Mouse (Mus musculus): ENCODE results near the gene Foxn2.

Foxn2 gene

DNA sequence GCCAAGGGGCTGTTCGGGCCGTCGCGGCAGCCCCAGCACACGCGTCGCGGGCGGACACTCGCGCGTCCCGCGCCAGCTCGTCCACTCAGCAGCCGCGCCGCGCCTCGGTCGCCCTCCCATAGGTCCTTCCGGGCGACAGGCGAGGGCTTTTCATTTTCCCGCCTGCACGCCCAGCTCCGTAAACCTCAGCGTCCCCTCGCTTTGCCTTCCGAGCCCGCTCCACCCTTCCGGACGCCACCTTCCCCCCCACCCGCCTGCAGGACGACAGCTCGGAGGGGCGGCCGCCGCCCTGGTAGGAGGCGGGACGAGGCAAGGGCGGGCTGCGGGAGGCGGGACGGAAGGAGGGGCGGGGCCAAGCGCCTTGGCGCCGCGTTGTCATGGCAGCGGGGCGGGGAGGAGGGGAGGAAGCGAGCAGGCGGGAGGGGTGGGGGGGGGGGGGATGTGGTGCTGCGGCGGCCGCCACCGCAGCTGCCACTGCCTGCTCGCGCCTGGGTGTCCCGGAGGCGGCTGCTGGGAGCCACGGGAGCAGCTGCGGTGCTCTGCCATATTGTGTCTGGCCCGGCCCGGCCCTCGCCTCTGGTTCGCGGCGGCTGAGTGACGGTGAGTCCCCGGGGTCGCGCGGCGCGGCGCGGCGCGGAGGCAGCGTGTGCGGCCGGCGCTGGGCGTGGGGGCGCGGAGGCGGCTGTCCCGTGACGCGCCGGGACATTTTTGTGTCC is at the start of gene Foxn2:
Gene Foxn2 (plus strand): TSS at position 427 of the 716 bp plus-strand sequence.
- CTCF ChIA-PET, result interaction anchor here (0.5 to 0.7 kb wide), 3 partner anchors 9 to 1836 kb away, joined by 3 to 8 read pairs (median 3); no protein-coding TSS in a partner anchor

DNA sequence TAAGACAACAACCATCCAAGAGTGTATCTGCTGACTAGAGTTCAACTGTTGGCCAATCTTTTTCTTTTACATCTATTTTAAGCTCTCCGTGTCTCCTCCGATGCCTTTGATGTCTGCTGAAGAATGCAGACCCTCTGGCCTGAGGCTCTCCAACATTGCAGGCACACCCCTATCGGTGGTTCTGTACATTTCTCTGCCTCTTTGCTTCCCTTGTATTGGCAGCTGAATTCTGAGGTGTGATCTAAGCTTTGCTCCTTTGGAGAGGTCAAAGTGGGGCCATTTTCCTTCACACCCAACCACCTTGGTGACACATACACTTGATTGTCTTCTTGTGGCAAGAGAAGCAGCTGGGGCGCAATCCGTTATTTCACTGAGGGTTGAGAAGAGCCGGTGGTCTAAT is 43.0 kb upstream of the Foxn2 start:
- CTCF ChIA-PET, result no interaction called here

DNA sequence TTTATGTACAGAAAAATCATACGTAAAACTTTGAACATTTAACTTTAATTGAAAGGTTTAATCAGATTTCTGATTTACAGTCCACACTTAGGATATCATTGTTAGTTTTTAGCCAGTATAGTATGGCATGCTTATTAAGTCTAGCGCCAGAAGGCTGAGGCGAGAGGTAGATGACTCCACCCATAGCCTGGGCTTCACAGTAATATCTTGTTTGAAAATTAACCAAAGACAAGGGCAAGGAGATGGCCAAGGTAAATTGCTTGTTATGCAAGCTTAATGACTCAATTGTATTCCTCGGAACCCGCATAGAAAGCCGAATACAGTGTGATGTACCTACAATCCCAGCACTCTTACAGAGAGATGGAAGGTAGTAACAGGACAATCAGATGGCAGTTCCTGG is 42.4 kb upstream of the Foxn2 start:
- CTCF ChIA-PET, result no interaction called here

DNA sequence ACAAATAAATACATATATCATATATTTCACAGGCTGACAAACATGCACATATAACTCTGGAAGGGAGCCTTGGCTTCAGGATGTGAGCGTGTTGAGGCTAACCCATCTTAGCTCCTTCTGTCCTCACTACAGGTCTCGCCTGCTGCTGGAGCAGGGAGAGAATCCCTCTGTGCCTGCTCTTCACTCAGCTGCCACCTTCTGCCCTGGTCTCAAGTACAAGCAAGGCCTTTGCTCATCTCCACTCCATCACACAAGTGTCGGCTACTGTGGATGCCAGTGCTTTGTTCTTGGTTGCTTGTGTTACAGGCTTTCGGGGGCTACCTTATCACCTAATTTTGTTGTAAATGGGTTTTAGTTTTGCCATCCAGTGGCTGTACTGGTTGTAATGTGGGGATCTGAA is 41.7 kb upstream of the Foxn2 start:
- CTCF ChIA-PET, result no interaction called here

DNA sequence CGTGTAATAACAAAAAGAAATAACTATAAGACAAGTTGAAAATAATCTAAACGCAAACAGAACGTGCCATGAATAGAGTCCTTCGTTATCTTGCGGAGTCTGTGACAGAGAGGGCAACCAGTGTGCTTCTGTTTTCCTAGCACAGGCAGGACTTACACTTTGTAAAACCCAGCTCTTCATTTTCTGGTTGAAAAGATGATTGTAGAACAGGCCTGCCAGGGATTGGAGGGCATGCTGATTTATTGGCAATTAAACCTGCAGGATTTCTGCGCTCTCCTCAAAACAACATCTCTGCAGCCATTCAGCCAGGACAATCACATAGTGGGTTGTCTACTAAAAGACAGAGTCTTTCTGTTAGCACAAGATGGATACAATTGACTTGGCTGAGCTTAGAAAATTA is 40.4 kb upstream of the Foxn2 start:
- CTCF ChIA-PET, result no interaction called here

DNA sequence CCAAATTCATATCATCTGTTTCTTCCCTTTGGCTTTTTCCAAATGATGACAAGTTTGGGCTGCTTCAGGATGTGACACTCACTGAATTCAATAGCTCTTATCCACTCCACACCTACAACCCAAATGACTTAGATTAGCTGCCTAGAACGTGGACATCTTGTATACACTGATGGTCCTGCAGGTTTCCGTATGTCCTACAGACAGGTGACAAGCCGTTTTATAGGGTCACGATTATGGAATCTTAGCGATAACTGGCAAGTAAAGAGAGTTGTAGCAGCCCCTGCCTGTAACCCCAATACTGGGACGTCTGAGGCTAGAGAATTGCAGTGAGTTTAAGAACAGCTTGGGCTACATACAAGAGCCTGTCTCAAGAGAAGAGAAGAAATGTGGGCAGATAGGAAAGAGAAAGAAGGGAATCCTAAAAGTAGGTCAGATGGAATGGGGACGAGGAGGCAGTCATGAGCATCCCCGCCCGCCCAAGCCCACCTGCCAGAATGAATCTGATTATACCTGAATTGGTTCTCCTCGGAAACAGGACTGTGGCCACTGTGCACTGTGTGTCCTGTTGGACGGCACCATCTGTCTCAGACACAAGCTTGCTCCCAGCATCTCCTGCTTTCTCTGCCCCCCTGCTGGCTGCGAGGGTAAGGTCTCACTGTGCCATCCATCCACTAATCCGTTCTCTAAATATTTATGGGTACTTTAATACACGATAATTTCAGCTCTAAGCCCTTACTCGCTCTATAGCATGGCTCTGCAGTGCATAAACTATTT is 39.6 kb upstream of the Foxn2 start:
- CTCF ChIA-PET, result interaction anchor here (0.6 kb wide), 1 partner anchor 44 kb away, joined by 3 read pairs; no protein-coding TSS in a partner anchor

DNA sequence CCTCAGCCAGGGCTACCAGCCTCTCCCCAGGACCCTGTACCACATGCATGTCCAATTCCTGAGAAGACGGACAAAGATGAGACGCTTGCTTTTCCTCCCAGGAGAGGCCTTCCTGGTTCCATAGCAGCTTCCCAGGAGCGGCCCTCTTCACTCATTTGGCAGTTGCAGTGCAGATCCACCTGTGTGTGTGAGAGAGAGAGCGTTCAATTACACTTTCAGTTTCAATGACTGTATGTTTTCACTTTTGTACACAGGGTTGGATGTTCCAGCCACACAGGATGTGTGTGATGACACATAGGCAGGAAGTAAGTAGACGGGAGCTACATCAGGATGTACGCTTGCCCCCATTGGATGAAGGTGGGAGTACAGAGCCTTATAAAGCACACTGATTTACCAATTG is 37.2 kb upstream of the Foxn2 start:
- CTCF ChIA-PET, result interaction anchor here (0.7 kb wide), 1 partner anchor 274 kb away, joined by 3 read pairs; no protein-coding TSS in a partner anchor

DNA sequence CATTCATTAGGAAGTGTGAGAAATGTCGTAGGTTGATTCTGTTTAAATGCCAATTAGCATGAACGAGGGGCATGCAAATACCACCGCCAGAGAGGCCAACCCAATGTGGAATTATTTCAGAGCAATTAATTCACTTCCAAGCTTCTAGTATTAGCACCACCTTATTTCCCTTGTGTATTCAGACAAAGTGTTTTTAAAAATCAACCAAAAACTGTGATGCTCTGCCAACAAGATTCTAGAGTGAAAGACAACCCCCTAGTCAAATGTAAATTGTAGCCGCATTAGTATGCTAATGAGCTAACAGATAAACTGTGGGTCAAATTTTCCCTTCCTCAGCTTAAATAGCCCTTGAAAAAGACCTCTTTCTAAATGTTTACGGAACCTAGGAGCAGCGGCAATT is 36.0 kb upstream of the Foxn2 start:
- CTCF ChIA-PET, result no interaction called here

DNA sequence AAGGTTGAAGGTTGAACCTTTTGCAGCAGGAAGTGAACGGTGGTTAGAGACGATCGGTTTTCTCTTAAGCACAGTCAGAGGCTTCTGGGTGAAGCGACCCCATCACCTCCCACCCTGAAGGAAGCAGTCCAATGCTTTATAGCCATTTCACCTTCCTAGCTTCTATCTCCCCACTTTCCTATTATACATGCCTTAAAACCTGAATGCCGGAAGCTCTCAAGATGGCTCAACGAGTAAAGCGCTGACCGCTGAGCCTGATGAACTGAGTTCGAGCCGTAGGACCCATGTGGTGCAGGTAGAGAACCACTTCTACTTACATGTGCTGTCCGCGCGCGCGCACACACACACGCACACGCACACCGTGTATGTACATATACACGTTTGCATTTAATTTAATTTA is 35.4 kb upstream of the Foxn2 start:
- CTCF ChIA-PET, result interaction anchor here (0.6 kb wide), 1 partner anchor 1020 kb away, joined by 6 read pairs; no protein-coding TSS in a partner anchor

DNA sequence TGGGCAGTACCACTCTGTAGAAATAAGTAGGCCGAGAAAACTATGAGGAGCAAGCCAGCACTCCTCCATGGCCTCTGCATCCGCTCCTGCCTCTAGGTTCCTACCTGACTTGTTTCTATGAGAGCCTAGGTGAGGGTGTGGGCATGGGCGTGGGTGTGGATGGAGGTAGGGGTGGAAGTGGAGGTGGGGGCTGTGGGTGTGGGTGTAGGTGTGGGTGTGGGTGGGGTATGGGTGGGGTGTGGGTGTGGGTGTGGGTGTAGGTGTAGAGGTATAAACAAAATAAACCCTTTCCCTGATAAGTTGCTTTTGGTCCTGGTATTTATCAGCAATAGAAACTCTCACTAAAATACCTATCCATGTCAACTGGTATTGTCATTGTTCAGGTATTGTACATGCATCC is 30.8 kb upstream of the Foxn2 start:
- CTCF ChIA-PET, result no interaction called here

DNA sequence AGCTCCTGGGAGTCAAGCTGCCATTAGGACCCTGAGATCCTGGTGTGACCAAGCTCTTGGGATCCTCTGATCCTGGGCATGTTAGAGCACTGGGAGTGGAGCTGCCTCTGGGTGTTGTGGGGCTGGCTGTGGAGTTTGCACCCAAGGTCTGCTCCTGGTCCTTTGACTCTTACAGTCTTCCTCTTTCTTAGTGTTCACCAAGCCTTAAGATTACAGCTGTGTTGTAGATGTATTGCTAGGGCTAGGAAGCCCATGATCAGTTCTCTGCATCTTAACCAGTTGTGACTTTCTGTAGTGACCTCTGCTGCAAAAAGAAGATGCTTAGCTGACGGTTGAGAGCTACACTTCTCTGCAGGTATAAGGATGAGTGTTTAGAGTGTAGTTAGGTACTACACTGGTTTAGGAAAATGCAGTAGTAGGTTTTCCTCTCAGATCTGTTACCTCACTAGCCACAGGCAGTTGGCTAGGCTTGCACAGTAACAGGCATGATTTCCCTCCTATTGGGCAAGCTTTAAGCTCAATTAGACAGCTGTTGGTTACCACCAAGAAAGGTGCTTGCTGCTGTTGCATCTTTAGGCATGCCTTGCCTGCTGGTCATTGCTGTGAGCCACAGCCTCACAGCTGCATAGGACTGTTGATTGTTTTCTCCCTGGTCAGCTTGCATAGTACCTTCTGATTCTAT is 27.2 kb upstream of the Foxn2 start:
- CTCF ChIA-PET, result no interaction called here

DNA sequence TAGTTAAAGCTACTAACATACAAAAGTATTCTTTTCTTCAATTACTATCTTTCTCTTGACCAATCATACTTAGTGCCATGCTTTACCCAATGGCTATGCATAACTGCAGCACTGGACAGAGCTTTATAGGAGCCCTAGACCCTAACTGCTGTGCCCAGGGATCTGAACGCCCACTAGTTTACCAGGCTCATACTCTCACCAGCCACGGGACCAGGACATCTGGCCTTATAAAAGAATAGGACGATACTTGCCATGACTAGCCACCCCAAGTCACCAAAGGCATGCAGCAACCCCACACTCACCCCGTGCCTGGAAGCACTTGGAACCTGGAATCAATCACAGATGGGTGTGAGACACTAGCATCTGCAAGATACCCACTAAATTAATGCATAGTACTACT is 20.1 kb upstream of the Foxn2 start:
- CTCF ChIA-PET, result no interaction called here

DNA sequence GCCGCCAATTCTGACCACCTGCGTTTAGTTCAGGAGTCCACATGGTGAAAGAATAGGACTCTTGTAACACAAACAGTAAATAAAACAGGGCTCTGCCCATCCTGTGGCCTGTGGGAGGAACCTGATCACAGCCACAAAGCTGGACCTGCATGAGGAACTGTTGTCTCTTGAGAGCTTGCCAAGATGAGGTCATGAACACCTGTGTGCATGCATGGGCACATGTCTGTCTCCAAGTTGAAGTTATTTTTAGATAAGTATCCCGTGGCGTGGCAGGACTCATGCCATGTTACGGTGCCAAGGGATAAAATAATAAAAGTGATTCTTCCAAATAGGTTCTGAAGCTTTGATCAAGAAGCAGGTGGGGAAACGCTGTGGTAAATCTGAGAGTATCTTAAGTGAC is 19.3 kb upstream of the Foxn2 start:
- CTCF ChIA-PET, result no interaction called here

DNA sequence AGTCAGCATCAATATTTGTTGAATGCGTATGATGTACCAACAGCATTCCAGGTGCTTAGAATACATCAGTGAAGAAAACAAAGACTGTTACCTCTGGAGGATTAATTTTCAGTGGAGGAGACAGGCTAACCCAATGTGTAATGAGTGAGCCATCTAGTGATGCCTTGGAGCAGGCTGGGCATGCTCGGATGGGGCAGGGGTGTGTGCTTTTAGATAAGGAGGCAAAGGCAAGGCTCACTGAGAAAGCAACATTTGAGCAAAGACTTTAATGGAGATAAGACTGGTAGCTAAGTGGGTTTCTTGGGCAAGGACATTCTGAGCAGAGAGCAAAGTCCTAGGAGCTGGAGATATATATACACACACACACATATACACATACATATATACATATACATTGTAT is 9.8 kb upstream of the Foxn2 start:
- CTCF ChIA-PET, result interaction anchor here (0.6 kb wide), 1 partner anchor 10 kb away, joined by 3 read pairs; the partner anchor contains the start of gene Foxn2

DNA sequence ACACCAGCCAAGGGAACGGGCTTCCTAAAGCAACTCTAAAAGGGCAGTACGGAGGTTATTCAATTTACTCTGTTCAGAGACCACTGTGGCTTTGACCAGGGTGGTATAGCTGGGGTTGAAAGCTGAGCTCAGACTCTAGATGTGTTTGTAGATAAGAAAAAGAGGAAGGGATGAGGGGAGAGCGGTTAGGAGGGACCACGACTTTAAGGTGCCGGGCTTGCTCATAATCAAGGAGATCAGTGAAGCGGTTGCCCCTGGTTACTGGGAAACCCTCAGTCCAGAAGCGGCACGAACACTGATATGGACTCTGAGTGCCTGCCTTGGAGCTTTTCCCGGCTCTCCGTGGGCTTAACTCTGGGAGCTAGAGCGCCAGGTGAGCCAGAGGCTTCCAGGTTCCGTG is 9.0 kb upstream of the Foxn2 start:
- CTCF ChIA-PET, result interaction anchor here (0.6 kb wide), 1 partner anchor 9 kb away, joined by 3 read pairs; the partner anchor contains the start of gene Foxn2

DNA sequence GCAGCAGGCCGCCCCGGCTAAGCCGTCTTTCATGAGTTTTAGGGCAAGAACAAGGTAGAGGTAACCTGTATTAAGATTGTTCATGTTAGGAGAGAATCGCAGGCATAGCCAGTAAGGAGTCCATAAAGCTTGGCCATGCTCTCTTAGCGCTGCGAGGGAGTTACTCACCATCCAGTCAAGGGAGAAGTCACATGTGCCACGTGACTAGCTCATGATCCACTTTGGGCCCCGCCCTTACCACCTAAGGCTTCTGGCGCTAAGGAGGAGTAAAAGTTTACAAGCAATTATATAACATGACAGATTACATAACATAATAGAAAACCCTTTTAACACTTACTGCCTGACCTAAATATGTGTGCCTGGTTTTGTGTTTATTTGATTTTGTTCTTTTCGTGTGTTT is 8.5 kb upstream of the Foxn2 start:
- CTCF ChIA-PET, result no interaction called here

DNA sequence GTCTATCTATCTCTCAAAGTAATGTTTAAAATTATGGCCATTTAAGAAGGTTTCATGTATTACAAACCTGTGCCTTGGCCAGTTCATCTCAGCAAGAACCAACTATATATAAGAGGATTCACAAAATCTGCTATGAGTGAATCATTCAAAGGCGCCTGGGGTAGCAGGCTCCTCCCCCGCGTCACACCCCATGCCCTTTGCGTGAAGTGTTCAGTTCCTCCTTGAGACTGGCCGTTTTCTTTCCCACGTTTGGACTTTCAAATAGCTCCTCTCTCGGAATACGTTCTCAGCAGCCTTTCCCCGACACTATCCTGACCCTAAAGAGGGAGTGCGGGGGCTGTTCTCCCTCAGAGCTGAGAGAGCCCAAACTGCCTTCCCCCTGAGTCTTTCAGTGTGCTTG is 5.2 kb upstream of the Foxn2 start:
- CTCF ChIA-PET, result no interaction called here

DNA sequence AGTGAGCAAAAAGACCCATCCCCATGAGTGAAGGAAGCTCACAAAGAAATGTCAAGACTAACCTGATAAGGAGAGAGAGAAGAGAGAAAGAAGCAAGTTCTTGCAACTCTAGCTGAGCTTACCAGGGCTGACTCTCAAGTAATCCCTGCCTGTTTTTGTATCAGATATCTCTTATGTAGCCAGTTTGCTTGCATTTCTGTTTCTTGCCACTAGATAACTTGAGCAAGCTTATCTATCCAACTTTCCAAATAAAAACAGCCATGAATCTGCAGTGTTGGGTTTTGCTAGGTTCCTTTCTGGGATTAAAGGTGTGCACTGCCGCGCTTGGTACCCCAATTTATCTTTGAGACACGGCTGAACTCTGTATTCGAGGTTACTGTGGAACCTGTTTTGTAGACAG is 4.2 kb upstream of the Foxn2 start:
- CTCF ChIA-PET, result interaction anchor here (0.5 to 0.7 kb wide), 4 partner anchors 58 to 364 kb away, joined by 3 to 5 read pairs (median 4); partner anchors contain the start of gene Ppp1r21

DNA sequence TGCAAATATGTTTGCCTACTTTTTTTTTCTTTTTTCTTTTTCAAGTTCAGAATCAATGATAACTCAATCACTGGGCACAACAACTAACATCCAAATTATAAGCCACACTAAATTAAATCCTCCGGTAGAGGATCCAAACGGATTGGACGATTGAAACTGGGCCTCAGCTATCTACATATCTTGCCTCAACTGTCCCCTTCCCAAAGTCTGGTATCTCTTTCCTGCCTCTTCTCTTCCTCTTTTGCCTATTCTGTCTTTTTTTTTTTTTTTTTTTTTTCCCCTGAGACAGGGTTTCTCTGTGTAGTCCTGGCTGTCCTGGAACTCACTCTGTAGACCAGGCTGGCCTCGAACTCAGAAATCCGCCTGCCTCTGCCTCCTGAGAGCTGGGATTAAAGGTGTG is 3.8 kb upstream of the Foxn2 start:
- CTCF ChIA-PET, result interaction anchor here (0.6 to 0.7 kb wide), 3 partner anchors 57 to 380 kb away, joined by 3 to 7 read pairs (median 3); no protein-coding TSS in a partner anchor

DNA sequence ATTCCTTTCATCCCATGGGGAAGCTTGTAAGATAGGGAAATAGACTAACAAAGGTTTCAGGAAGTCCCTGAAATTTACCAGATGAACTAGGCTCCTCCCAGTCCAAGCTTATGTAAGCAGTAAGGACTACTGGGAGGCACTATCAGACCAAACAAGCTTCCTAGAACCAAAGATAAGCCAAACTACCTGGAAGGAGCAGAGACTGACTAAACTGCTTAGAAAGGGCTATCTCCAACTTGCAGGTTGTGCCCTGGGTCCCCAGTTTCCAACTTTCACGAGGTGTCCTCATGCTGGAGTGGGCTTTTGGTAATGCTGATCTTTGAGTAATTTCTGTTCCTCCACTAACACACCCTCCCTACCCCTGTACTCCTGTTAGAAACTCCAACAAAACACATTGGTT is 3.1 kb upstream of the Foxn2 start:
- CTCF ChIA-PET, result interaction anchor here (0.6 kb wide), 1 partner anchor 380 kb away, joined by 7 read pairs; no protein-coding TSS in a partner anchor

DNA sequence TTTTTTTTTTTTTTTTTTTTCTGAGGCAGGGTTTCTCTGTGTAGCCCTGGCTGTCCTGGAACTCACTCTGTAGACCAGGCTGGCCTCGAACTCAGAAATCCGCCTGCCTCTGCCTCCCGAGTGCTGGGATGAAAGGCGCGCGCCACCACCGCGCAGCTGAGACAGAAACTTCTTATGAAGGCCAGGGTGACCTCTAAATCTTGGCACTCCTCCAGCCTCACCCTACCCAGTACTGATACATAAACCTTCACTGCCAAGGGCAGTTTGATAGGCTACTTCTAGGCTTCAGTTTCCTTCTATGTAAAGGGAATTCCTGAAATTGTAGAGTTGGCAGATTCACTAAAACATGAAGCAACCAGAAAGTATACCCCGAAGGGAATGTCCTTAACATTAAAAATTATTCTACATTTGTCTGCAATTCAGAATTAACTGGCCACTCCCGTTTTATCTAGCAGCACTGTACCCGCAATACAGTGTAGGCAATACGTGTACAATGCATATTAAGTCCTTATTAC is 918 bp upstream of the Foxn2 start:
- CTCF ChIA-PET, result no interaction called here

DNA sequence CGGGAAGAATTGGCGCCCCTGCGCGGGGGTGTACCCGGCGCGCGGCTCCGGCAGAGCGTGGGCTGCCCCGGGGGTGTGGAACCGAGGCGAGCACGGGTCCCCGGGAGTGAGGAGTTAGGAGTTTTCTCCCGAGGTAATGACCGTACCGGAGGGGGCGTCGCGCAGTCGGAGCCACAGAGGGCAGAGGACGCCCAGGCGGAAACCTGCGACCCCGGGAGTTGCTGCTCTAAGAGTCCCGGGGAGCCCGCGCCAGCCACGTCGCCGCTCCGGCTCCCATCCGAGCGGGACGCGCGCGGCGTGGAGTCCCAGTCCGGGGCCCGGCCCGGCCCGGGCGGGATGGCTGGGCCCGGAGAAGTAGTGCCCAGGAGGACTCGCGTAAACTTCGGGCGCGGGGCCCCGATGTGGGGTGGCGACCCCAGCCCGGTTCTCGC is 505 bp downstream of the Foxn2 start:
- CTCF ChIA-PET, result interaction anchor here (0.5 to 0.7 kb wide), 3 partner anchors 10 to 815 kb away, joined by 3 to 8 read pairs (median 3); no protein-coding TSS in a partner anchor
